Mouse (Mus musculus) lung, embryonic 14.5 days (tissue): ENCODE data around the gene Fhit. TPM values are rescaled to one million over a fixed set of nuclear protein-coding genes. Genes with fewer than 3 reads are reported as not detected.

Source experiments
- ATAC-seq: fragments of 200-750 bp; cut with Nextera tagmentation; 2 replicates; pipeline ENCODE4 v1.8.0; 2017; ENCODE audit warnings: mild to moderate bottlenecking, moderate TSS enrichment, moderate library complexity; ENCODE audit not compliant: insufficient read depth
- DNase-seq: peaks from one replicate; pipeline ENCODE4 v3.0.0-alpha.2; 2015
- H3K27ac ChIP-seq: fragments of 300-500 bp; sonication (generic); 2 replicates; pipeline ENCODE4 v1.5.1; 2014; ENCODE audit warnings: low read depth, mild to moderate bottlenecking, moderate library complexity
- H3K27me3 ChIP-seq: fragments of 300-500 bp; sonication (generic); 2 replicates; pipeline ENCODE4 v1.6.1; 2014; ENCODE audit warnings: low read length, control low read depth; ENCODE audit not compliant: insufficient read depth
- H3K36me3 ChIP-seq: fragments of 300-500 bp; sonication (generic); 2 replicates; pipeline ENCODE4 v1.6.1; 2014; ENCODE audit warnings: control low read depth; ENCODE audit not compliant: insufficient read depth
- H3K4me1 ChIP-seq: fragments of 300-500 bp; sonication (generic); 2 replicates; pipeline ENCODE4 v1.6.1; 2014; ENCODE audit warnings: antibody characterized with exemption, control low read depth; ENCODE audit not compliant: insufficient read depth
- H3K4me2 ChIP-seq: fragments of 300-500 bp; sonication (generic); 2 replicates; pipeline ENCODE4 v1.6.1; 2014; ENCODE audit warnings: mild to moderate bottlenecking
- H3K4me3 ChIP-seq: fragments of 300-500 bp; sonication (generic); 2 replicates; pipeline ENCODE4 v1.5.1; 2014; ENCODE audit warnings: low read depth, low read length
- H3K9ac ChIP-seq: fragments of 300-500 bp; sonication (generic); 2 replicates; pipeline ENCODE4 v1.6.1; 2014
- H3K9me3 ChIP-seq: fragments of 300-500 bp; sonication (generic); 2 replicates; pipeline ENCODE4 v1.6.1; 2016; ENCODE audit warnings: low read depth, low read length, control low read depth
- CTCF ChIP-seq: IDR thresholded peaks from 2 replicates; pipeline ENCODE4 v1.5.1; 2016; ENCODE audit warnings: antibody characterized with exemption, low read depth
- WGBS: fragments of 180-500 bp; shearing (Covaris S2); extraction: QIAGEN DNeasy Blood & Tissue Kit; methylation state at CpG from one replicate; pipeline ENCODE4 v1.1.7; 2014; 5-methylcytosine and 5-hydroxymethylcytosine counted together
- polyA plus RNA-seq: library from polyadenylated mRNA; unstranded; fragments of >200 nt; fragmentation: Nextera tagmentation; extraction: Ambion mirVana; gene quantifications from 2 replicates; pipeline ENCODE4 v1.2.1, GENCODE M21; 2014

Gene Fhit
- polyA plus RNA-seq, 1 experiment from 2014 or later: 5.3 TPM

DNA sequence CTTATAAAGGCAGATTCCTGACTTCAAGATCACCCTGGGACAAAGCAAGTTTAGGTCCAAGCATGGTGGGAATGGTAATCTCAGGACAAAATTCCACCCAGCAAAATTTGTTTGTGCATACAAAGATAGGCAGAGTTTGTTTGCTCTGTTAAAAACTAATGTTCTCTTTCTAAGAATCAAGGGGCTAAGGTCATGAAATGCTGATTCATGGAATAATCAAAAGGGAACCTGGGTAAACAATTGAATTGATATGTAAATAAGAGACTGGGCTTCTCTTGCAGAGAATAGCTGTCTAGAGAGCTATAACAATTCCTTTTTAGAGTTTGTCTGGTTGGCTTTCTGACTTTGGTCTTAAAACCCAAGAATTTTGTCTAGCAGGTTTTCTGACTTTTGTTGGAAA, 647.8 kb downstream of the Fhit start:
- no peak for DNase-seq

DNA sequence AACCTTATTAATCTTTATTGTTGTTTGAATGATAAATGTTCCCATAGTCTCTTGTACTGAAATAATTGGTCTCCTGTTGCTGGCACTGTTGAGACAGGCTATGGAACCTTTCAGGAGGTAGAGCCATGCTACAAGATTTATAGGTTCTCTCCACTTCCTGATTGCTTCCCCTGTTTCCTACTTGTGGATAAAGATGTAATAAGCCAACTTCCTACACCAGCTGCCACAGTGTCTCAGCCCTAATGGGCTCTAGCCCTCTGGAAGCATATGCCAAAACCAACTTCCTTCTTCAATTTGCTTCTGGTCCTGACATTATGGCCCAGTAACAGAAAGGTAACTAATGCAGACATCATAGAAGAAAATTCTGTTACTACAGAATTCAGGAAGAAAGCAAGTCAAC, 652.6 kb downstream of the Fhit start:
- no peak for TF ChIP-seq CTCF
- no peak for ATAC-seq
- Histone ChIP-seq H3K27me3 (no peaks in the 10 kb centered on the region), H3K36me3 (no peaks in the 10 kb centered on the region), H3K9me3 (no peaks in the 10 kb centered on the region), H3K9ac (no peak overlapping the region), H3K4me2 (no peak overlapping the region), H3K4me3 (no peak overlapping the region), H3K27ac (no peak overlapping the region), H3K4me1 (no peaks in the 10 kb centered on the region)
- DNase-seq: no peak

More for the DNA sequence above, 647.8 kb downstream of the Fhit start:
- Histone ChIP-seq H3K9me3 (no peaks in the 10 kb centered on the region), H3K4me3 (no peak overlapping the region), H3K9ac (no peak overlapping the region), H3K4me2 (no peak overlapping the region), H3K27me3 (no peaks in the 10 kb centered on the region), H3K4me1 (no peaks in the 10 kb centered on the region), H3K27ac (no peak overlapping the region), H3K36me3 (no peaks in the 10 kb centered on the region)
- no peak for ATAC-seq
- no peak for TF ChIP-seq CTCF

DNA sequence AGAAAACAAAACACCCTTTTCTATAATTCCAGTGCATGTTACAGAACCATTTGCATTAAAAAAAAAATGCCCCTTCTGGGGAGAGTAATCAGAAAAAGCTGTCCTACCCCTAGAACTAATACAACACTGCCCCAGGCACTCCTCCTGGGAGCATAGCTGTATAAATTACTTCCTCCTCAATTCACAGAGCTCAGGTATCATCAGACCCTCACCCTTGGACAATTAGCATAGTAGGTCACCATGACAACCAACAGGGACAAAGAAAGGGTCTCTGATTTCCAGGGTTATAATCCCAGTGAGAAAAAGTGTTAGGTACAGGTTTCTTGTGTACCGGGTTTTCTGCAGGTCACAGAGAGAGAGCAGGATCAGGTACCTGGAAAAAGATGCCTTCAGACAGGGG, 654.3 kb downstream of the Fhit start:
- WGBS: 72% methylated on average over 1 of the region's 1 CpGs

DNA sequence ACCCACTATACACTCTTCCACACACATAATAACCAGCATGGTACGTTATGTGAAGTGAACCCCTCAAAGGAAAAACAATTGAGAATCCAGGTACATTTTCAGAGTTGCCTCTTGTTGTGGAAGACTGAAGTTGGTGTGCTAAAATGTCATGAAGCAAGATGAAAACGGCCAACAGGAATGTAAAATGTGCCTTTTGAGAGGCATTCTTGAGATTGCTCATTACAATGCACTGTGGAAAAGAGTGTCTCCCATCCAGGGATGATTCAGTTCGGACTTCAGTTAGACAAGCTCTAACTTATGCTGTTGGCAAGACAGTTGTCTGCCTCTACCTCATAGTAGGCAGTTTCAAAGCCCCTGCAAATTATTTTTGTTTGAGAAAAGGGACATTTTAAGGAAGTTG, 676.0 kb downstream of the Fhit start:
- WGBS: 72% methylated on average over 3 of the region's 3 CpGs
- no peak for TF ChIP-seq CTCF
- ATAC-seq (no peak), DNase-seq (no peak)
- Histone ChIP-seq H3K9me3 (no peaks in the 10 kb centered on the region), H3K27me3 (no peaks in the 10 kb centered on the region), H3K27ac (no peak overlapping the region), H3K4me3 (no peak overlapping the region), H3K36me3 (no peaks in the 10 kb centered on the region), H3K4me2 (no peak overlapping the region), H3K4me1 (no peaks in the 10 kb centered on the region), H3K9ac (no peak overlapping the region)

More for the DNA sequence above, 654.3 kb downstream of the Fhit start:
- no peak overlapping the region for H3K9ac ChIP-seq
- H3K9me3 ChIP-seq: no peaks in the 10 kb centered on the region
- no peak overlapping the region for H3K4me2 ChIP-seq
- H3K36me3 ChIP-seq: no peaks in the 10 kb centered on the region
- H3K4me1 ChIP-seq: no peaks in the 10 kb centered on the region
- H3K4me3 ChIP-seq: no peak overlapping the region
- ATAC-seq: no peak
- DNase-seq: no peak
- no peak for TF ChIP-seq CTCF
- no peaks in the 10 kb centered on the region for H3K27me3 ChIP-seq
- no peak overlapping the region for H3K27ac ChIP-seq

DNA sequence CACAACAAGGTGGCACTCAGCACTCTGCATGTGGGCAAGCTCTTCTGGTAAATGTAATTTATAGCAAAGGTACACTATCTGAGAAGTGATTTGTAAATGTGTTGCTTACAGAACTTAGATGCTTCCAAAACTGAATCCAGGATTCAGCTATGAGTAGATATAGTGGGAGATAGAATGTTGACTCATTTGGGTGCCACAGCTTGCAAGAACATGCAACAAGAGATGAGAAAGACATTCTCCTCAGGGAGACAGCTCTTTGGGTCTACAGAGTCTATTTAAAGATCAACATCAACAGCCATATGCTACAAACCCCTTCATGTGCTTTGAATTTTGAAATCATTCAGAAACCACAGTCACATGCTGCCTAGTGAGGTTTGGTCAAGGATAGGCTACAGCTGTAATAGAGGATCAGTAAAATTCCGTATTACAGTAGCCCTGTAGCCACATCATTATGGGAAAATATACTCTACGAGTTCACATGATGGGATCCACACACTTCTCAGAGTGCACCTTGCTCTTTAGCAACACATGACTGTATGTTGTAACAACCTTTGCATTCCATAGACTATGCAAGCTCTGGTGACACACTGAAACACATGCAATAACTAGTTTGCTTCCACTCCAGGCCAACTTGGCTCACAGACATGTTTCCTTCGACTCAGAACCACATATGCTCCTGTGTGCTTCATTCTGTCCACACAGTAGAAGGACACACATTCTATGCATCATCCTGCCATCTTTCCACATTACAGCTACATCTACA, 678.8 kb downstream of the Fhit start:
- Histone ChIP-seq H3K27me3 (no peaks in the 10 kb centered on the region), H3K4me2 (no peak overlapping the region), H3K9ac (no peak overlapping the region), H3K4me1 (no peaks in the 10 kb centered on the region), H3K4me3 (no peak overlapping the region), H3K27ac (no peak overlapping the region), H3K36me3 (no peaks in the 10 kb centered on the region), H3K9me3 (no peaks in the 10 kb centered on the region)
- 91% methylated on average over 3 of the region's 3 CpGs for WGBS
- no peak for DNase-seq
- TF ChIP-seq CTCF: no peak
- no peak for ATAC-seq

DNA sequence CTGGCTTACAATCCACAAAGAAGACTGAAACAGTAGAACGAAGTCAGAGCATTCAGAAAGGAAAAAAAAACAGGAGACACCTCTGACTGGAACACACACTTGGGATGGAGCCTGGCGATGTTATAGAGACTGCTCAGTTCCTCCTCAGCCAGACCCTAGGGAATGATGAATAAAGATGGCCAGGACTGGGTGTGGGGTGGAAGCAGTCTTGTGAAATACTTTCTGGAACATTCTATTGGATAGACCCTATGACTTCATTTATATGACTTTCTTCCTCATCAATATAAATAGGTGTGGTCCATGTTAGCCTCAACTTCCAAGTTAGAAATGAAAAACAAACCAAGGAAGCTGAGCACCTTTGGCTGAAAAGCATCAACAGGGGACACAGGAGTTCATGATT, 680.5 kb downstream of the Fhit start:
- Histone ChIP-seq H3K36me3 (no peaks in the 10 kb centered on the region), H3K27me3 (no peaks in the 10 kb centered on the region), H3K4me1 (no peaks in the 10 kb centered on the region), H3K4me3 (no peak overlapping the region), H3K4me2 (no peak overlapping the region), H3K27ac (no peak overlapping the region), H3K9ac (no peak overlapping the region), H3K9me3 (no peaks in the 10 kb centered on the region)
- TF ChIP-seq CTCF: no peak
- WGBS: 76% methylated on average over 2 of the region's 2 CpGs
- ATAC-seq (no peak), DNase-seq (no peak)

DNA sequence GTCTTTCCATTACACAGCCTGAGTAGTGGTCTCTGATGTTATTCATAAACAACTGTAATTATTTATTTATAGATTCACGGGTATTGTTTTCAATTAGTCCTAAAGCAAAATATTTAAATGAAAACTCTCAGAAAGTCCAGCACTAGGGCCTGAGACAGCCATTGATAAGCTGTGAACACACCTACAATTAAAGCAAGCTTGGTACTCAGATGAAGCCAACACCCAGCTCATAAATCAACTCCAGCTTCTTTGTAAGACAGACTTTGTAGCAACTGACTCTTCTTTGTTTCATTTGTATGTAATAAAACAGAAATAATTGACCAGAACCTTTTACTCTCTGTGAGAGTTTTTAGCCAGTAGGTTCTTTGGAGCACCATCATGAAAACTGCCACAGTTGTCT, 681.2 kb downstream of the Fhit start:
- 33% methylated on average over 1 of the region's 1 CpGs for WGBS
- H3K36me3 ChIP-seq: no peaks in the 10 kb centered on the region
- H3K9me3 ChIP-seq: no peaks in the 10 kb centered on the region
- ATAC-seq (no peak), DNase-seq (no peak)
- no peaks in the 10 kb centered on the region for H3K27me3 ChIP-seq
- H3K27ac ChIP-seq: no peak overlapping the region
- H3K4me1 ChIP-seq: no peaks in the 10 kb centered on the region
- H3K9ac ChIP-seq: no peak overlapping the region
- no peak overlapping the region for H3K4me2 ChIP-seq
- H3K4me3 ChIP-seq: no peak overlapping the region
- no peak for TF ChIP-seq CTCF
